Mouse (Mus musculus) forebrain, embryonic 12.5 days (tissue): ENCODE measurements around the gene Tmem18. TPM values are rescaled to one million over a fixed set of nuclear protein-coding genes. Genes with fewer than 3 reads are reported as not detected.

Experiments
- ATAC-seq: fragments of 200-750 bp; cut with Nextera tagmentation; 2 replicates; pipeline ENCODE4 v1.8.0; 2017; ENCODE audit warnings: moderate TSS enrichment; ENCODE audit not compliant: low FRiP score
- H3K27ac ChIP-seq: fragments of 300-500 bp; sonication (generic); 2 replicates; pipeline ENCODE4 v1.5.1; 2016; ENCODE audit warnings: mild to moderate bottlenecking
- H3K27me3 ChIP-seq: fragments of 300-500 bp; sonication (generic); 2 replicates; pipeline ENCODE4 v1.6.1; 2016; ENCODE audit warnings: mild to moderate bottlenecking
- H3K36me3 ChIP-seq: fragments of 300-500 bp; sonication (generic); replicated peaks from 2 replicates; pipeline ENCODE4 v1.6.1; 2016; ENCODE audit warnings: mild to moderate bottlenecking
- H3K4me1 ChIP-seq: fragments of 300-500 bp; sonication (generic); 2 replicates; pipeline ENCODE4 v1.6.1; 2016
- H3K4me2 ChIP-seq: fragments of 300-500 bp; sonication (generic); 2 replicates; pipeline ENCODE4 v1.6.1; 2016; ENCODE audit warnings: mild to moderate bottlenecking, moderate library complexity
- H3K4me3 ChIP-seq: fragments of 300-500 bp; sonication (generic); replicated peaks from 2 replicates; pipeline ENCODE4 v1.5.1; 2016; ENCODE audit warnings: mild to moderate bottlenecking
- H3K9ac ChIP-seq: fragments of 300-500 bp; sonication (generic); 2 replicates; pipeline ENCODE4 v1.6.1; 2016; ENCODE audit warnings: mild to moderate bottlenecking
- H3K9me3 ChIP-seq: fragments of 300-500 bp; sonication (generic); 2 replicates; pipeline ENCODE4 v1.6.1; 2016
- WGBS: fragments of 180-500 bp; shearing (Covaris S2); methylation state at CpG from one replicate; pipeline ENCODE4 v1.1.7; 2016; 5-methylcytosine and 5-hydroxymethylcytosine counted together
- microRNA-seq: library from miRNA; unstranded; fragments of <30 nt; microRNA quantifications from one replicate; pipeline ENCODE4, GENCODE M21; 2017
- polyA plus RNA-seq: library from polyadenylated mRNA; unstranded; fragments of >200 nt; fragmentation: Nextera tagmentation; extraction: Ambion mirVana; gene quantifications from 2 replicates; pipeline ENCODE4 v1.2.1, GENCODE M21; 2016

Tmem18 gene
- polyA plus RNA-seq, 1 experiment from 2014 or later, result 27.8 TPM

- H3K4me2 ChIP-seq, result no peak overlapping the region
- no peaks in the 10 kb centered on the region for H3K36me3 ChIP-seq
- WGBS, result 82% methylated on average over 2 of the region's 2 CpGs
- no peak overlapping the region for H3K27ac ChIP-seq
- no peak overlapping the region for H3K4me3 ChIP-seq
- no peaks in the 10 kb centered on the region for H3K4me1 ChIP-seq
- no peak for ATAC-seq
- no peak overlapping the region for H3K9ac ChIP-seq
- H3K27me3 ChIP-seq, result no peaks in the 10 kb centered on the region
- H3K9me3 ChIP-seq, result no peaks in the 10 kb centered on the region
Observed at GRCm38 (mm10) chr12:30599997-30600396, 15.8 kb downstream of the Tmem18 start.

DNA sequence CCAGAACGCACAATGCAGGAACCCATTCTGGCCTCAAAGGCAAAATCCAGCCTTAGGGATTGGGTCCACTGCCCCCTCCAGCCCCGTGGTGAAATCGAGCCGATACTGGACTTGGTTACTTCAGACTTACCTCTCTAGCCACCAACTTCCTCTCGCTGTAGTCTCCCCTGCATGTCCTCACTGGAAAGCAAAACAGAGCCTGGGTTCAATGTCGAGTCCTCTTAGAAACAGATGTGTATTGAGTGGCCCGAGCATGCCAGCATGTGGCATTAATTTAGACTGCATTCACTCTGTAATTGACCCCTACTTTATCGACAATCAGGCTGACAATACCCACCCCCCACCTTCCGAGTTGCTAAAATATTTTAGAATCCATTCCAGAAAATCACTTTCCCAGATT, 19.8 kb downstream of the Tmem18 start:
- no peak overlapping the region for H3K27ac ChIP-seq
- H3K9ac ChIP-seq, result no peak overlapping the region
- H3K4me1 ChIP-seq, result no peaks in the 10 kb centered on the region
- no peaks in the 10 kb centered on the region for H3K9me3 ChIP-seq
- no peak overlapping the region for H3K4me2 ChIP-seq
- H3K36me3 ChIP-seq, result no peaks in the 10 kb centered on the region
- no peak for ATAC-seq
- no peak overlapping the region for H3K4me3 ChIP-seq
- WGBS, result 50% methylated on average over 9 of the region's 9 CpGs
- no peaks in the 10 kb centered on the region for H3K27me3 ChIP-seq

DNA sequence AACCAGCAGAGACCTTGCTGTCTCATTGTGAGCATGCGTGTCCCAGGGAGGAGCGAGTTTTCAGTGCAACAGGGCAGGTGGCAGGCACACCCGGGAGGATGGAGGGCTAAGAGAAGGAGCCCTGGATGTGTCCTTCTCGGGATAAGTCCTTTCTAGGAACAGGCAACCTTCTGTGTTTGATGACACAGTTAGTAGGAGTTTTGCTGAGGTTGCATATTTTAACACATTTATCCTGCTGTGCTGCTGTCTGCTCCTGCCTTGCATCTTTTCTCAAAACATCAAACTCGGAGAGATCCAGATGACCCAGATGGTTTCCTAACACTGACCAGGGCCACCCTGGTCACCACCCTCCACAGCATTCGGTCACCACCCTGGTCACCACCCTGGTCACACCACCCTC, 20.6 kb downstream of the Tmem18 start:
- WGBS, result 75% methylated on average over 6 of the region's 6 CpGs

DNA sequence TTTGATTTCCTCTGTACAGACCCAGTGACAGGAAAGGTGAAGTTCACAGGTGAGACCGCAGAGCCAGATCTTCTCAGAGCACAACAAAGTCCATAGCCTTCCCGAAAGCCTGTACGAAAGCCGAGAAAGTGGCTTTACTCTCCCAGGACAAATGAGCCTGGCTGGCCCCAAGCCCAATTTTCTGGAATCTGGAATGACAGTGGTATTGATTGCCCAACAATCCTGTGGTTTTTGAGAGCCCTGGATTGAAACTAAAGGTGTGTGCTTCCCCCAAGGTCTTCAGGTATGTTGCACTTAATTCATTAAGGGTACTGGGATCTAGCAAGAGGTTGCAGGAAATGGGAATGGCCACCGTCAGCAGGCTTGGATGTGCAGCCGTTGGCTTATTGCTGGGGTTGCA, 21.7 kb downstream of the Tmem18 start:
- H3K4me2 ChIP-seq, result no peak overlapping the region
- no peak for ATAC-seq

More for the DNA sequence above, 20.6 kb downstream of the Tmem18 start:
- Histone ChIP-seq H3K27ac (no peak overlapping the region), H3K4me3 (no peak overlapping the region), H3K9ac (no peak overlapping the region), H3K4me1 (no peaks in the 10 kb centered on the region), H3K4me2 (no peak overlapping the region), H3K36me3 (no peaks in the 10 kb centered on the region), H3K27me3 (no peaks in the 10 kb centered on the region), H3K9me3 (no peaks in the 10 kb centered on the region)
- ATAC-seq, result no peak

DNA sequence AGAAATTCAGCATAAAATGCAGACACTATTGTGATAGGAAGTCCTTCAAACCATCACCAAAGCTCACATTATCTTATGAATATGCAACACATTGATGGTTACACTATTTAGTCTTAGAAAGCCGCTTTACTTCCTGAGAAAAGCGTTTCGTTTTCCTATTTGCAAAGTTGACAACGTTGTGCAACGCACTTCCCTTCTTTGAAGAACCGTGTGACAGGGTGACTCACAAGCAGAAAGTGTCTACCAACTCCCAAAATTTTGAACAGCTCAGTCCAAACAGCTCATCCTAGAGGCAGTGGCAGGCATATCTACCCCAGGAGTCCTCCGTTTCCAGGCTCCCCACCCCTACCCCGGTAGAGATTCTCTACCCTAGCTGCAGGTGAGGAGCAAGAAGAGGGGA, 22.5 kb downstream of the Tmem18 start:
- no peaks in the 10 kb centered on the region for H3K27me3 ChIP-seq
- no peak for ATAC-seq
- WGBS, result 77% methylated on average over 8 of the region's 8 CpGs
- no peaks in the 10 kb centered on the region for H3K9me3 ChIP-seq
- no peak overlapping the region for H3K27ac ChIP-seq
- H3K4me2 ChIP-seq, result no peak overlapping the region
- no peak overlapping the region for H3K9ac ChIP-seq
- H3K4me3 ChIP-seq, result no peak overlapping the region
- H3K4me1 ChIP-seq, result no peaks in the 10 kb centered on the region
- H3K36me3 ChIP-seq, result no peaks in the 10 kb centered on the region

More for the DNA sequence above, 21.7 kb downstream of the Tmem18 start:
- Histone ChIP-seq H3K36me3 (no peaks in the 10 kb centered on the region), H3K4me1 (no peaks in the 10 kb centered on the region), H3K4me3 (no peak overlapping the region), H3K9me3 (no peaks in the 10 kb centered on the region), H3K27me3 (no peaks in the 10 kb centered on the region), H3K27ac (no peak overlapping the region), H3K9ac (no peak overlapping the region)
- WGBS, result 88% methylated on average over 6 of the region's 6 CpGs

- H3K4me3 ChIP-seq, result no peak overlapping the region
- no peak overlapping the region for H3K27ac ChIP-seq
- H3K4me2 ChIP-seq, result no peak overlapping the region
- 64% methylated on average over 8 of the region's 8 CpGs for WGBS
- no peaks in the 10 kb centered on the region for H3K36me3 ChIP-seq
- H3K4me1 ChIP-seq, result no peaks in the 10 kb centered on the region
- H3K9me3 ChIP-seq, result no peaks in the 10 kb centered on the region
- H3K9ac ChIP-seq, result no peak overlapping the region
- ATAC-seq, result no peak
- no peaks in the 10 kb centered on the region for H3K27me3 ChIP-seq
Observed at GRCm38 (mm10) chr12:30618425-30618824, 34.2 kb downstream of the Tmem18 start.

DNA sequence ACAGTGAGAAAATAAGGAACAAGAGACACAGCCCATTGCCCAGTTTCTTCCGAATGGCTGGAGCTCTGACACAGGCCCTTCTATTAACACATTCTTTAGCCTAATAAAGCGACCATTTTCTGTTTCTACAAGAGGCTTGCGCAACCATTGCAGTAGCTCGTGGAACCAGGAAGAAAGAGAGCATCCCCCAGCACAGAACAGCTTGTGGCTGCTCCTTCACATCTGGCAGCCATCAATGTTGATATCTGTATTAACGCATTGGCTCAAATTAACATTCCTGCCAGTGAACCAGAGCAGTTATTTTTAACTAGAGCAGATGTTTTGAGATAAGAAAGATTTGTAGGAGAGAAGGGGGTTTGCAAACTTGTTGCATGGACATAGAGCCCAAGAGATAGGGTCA, 44.2 kb downstream of the Tmem18 start:
- no peak overlapping the region for H3K9ac ChIP-seq
- no peaks in the 10 kb centered on the region for H3K36me3 ChIP-seq
- H3K27me3 ChIP-seq, result no peaks in the 10 kb centered on the region
- H3K4me3 ChIP-seq, result no peak overlapping the region
- WGBS, result 82% methylated on average over 5 of the region's 5 CpGs
- no peak for ATAC-seq
- H3K27ac ChIP-seq, result no peak overlapping the region
- no peaks in the 10 kb centered on the region for H3K4me1 ChIP-seq
- H3K9me3 ChIP-seq, result no peaks in the 10 kb centered on the region
- H3K4me2 ChIP-seq, result no peak overlapping the region

DNA sequence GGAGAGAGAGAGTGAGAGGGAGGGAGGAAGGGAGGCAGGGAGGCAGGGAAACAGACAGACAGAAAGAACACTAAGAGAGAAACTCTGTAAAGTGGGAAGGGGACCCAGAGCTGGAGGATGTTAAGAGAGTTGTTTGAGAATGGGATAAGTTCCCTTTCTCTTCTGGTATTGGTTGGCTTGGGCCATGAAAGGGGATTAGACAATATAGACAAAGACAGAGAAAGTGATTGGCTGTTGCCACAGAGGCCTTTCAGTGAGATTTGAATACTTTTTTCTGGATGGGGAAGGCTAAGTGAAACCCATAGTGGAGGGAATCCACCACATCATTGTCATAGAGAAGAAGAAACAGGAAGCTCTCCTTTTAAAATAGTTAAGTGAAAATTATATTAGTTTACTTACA, 50.3 kb downstream of the Tmem18 start:
- ATAC-seq, result no peak

More for the DNA sequence above, 50.3 kb downstream of the Tmem18 start:
- H3K27ac ChIP-seq, result no peak overlapping the region
- no peak overlapping the region for H3K4me3 ChIP-seq
- H3K36me3 ChIP-seq, result no peaks in the 10 kb centered on the region
- no peaks in the 10 kb centered on the region for H3K9me3 ChIP-seq
- H3K9ac ChIP-seq, result no peak overlapping the region
- H3K4me1 ChIP-seq, result 0 out of 2 replicates have a peak, but pooled peaks cover 3% of the 10 kb centered on the region
- H3K27me3 ChIP-seq, result no peaks in the 10 kb centered on the region
- H3K4me2 ChIP-seq, result no peak overlapping the region

Small RNA genes lying within 50 kb of the gene (microRNA-seq; reads per million reads assigned to microRNA genes)
- gene Gm25243, result not detected

Other genes with a start within 250 kb of the Tmem18 start
- 0.55 and 1.4 TPM in 2 replicates for gene Sntg2, start 211.1 kb upstream of the Tmem18 start, polyA plus RNA-seq